Mouse (Mus musculus): ENCODE measurements around the gene Map3k19.
A peak's percentile ranks its signal among the peaks of the same experiment; 100 is the strongest.

Map3k19 gene

GRCm38 (mm10) chr1:127802916-127803315, 51.9 kb downstream of the Map3k19 start:
- DNase-seq (ENCODE audit: low read depth, low spot score): no peak

GRCm38 (mm10) chr1:127796752-127797151, 58.1 kb downstream of the Map3k19 start:
- DNase-seq (ENCODE audit: low read depth, low spot score): no peak

GRCm38 (mm10) chr1:127796341-127796740, 58.5 kb downstream of the Map3k19 start:
- no peak for DNase-seq (ENCODE audit: low read depth, low spot score)

GRCm38 (mm10) chr1:127795087-127795769, 59.6 kb downstream of the Map3k19 start:
- no peak for DNase-seq (ENCODE audit: low read depth, low spot score)

- no peak for DNase-seq (ENCODE audit: low read depth, low spot score)
Measured at GRCm38 (mm10) chr1:127793459-127793858, 61.4 kb downstream of the Map3k19 start.

GRCm38 (mm10) chr1:127788943-127789342, 65.9 kb downstream of the Map3k19 start:
- no peak for DNase-seq (ENCODE audit: low read depth, low spot score)

DNA sequence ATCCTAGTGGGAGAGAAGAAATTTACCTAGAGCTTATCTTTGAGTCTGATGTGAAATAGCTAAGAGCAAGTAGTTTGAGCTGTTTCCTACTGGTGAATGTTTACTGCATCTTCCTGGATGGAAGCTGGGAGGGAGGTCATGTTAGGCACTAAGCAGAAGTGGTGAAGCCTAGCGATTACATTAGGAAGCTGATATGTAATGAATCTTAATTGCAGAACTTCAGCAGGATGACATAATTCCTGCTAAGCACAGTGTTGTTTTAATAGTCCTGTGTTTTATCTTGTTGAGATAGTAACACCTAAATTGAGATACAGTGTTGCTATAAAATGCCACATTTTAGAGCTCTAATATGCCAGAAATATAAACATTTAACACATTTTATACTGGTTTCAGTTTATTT, 68.9 kb downstream of the Map3k19 start:
- no peak for DNase-seq (ENCODE audit: low read depth, low spot score)

- DNase-seq (ENCODE audit: low read depth, low spot score): no peak
Measured at GRCm38 (mm10) chr1:127783862-127784261, 71.0 kb downstream of the Map3k19 start.

- DNase-seq (ENCODE audit: low read depth, low spot score): no peak
Measured at GRCm38 (mm10) chr1:127780849-127781248, 74.0 kb downstream of the Map3k19 start.

- no peak for DNase-seq (ENCODE audit: low read depth, low spot score)
Measured at GRCm38 (mm10) chr1:127780142-127780541, 74.7 kb downstream of the Map3k19 start.

DNA sequence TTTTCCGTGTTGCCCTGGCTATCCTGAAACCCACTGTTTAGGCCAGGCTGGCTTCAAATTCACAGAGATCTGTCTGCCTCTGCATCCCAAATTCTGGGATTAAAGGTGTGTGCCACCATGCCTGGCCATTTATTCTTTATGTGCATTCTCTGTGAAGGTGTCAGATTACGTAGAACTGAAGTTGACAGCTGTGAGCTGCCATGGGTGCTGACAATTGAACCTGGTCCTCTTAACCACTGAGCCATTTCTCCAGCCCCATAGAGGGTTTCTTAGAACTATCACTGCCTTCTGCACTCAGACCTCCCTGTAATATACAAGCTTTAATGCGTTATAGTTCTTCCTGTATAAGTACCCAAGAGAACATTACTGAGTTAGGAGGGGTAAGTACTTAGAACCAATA, 76.2 kb downstream of the Map3k19 start:
- DNase-seq (ENCODE audit: low read depth, low spot score): no peak

DNA sequence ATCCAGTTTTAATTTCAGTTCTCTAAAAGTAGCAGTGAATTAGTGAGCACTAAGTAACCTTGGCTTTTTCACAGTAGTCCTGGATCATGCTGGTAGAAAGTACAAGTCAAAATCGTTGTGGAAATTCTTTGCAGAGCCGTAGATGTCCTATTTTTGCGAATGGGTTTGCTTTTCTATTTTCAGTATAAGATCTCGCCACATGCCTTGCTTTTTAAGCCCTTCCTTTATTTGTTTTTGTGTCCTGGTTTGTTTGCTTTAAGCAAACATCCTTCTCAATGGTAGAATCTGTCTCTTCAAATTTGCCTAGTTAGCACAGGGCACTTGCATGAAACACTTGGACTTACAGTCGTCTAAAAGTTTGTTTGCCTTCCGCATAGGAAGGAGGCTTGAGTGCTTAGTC, 78.6 kb downstream of the Map3k19 start:
- DNase-seq (ENCODE audit: low read depth, low spot score): no peak

DNA sequence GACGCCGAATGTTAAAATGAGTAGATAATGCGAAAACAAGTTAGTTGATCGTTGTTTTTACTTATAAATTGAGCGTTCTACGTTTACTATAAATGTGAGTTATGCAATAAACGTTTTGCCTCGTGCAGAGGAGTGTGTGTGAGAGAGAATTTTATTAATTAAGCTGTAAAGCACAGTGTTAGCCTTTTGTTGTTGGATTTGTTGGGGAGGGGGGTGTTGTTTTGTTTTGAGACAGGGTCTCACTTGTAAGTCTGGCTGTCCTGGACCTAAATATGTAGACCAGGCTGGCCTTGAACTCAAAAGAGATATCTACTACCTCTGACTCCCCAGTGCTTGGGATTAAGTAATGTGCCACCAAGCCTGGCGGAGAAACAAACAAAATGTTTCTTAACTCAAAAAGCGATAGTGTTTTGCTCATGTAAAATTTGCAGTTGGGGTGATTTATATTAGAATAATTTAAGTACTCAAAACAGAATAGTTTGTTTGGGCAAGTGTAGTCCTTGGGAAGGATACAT, 79.6 kb downstream of the Map3k19 start:
- no peak for DNase-seq (ENCODE audit: low read depth, low spot score)

- DNase-seq (ENCODE audit: low read depth, low spot score): peak; percentile 19
Measured at GRCm38 (mm10) chr1:127774501-127774880, 80.3 kb downstream of the Map3k19 start.

DNA sequence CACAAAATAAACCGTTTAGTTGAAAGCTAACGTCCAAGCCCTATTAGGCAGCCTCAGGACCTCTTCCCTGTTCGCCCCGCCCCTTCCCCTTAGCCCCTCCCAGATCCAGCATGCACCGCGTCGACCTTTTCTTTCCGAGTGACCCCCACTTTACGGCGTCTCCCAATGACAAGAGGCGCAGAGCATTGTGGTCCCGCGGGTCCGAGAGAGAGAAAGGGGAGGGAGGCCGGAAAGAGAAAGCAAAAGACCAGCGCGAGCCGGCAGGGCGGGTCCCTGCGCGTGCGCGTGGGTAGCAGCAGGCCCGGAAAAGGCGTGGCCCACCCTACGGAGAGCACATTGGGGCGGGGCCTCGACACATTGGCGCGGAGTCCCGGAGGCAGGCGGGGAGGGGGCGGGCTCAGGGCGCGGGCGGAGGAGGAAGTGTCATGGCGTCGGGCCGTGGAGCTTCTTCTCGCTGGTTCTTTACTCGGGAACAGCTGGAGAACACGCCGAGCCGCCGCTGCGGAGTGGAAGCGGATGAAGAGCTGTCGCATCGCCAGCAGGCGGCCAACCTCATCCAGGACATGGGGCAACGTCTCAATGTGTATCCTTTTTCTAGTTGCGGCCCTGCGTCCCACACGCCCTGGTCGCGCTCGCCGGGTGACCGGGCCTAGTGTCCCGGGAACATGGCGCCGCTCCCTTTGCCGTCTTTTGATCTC, 80.9 kb downstream of the Map3k19 start, which contains the start of gene Ccnt2:
Gene Ccnt2 (plus strand): TSS at position 362 of the 698 bp plus-strand sequence.
- DNase-seq (ENCODE audit: low read depth, low spot score): peak; percentile 99

DNA sequence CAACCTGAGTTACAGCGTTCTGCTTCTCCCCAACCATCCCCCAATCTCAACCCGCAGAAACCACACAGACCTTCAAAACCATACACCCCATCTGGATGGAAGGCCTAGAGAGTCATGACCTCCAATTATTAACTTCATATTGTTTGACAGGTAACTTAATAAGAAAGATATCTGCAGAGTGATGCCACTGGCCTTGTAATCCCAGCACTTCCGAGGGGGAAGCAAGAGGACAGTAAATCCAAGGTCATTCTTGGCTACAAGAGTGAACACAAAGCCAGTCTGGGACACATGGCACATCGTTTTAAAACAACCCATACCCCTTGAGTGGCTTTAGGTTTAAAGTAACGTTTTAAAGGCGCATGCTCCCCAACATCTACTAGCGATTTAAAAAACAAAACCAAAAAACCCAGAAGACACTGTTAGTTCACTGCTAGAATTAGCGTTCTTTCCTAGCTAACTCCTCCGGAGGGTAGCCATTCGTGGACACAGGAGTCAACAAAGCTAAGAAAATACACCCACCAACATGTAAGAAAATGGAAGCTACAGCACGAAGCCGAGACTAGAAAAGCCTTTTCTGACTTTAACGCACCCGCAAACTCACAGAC, 81.5 kb downstream of the Map3k19 start:
- DNase-seq (ENCODE audit: low read depth, low spot score): no peak

DNA sequence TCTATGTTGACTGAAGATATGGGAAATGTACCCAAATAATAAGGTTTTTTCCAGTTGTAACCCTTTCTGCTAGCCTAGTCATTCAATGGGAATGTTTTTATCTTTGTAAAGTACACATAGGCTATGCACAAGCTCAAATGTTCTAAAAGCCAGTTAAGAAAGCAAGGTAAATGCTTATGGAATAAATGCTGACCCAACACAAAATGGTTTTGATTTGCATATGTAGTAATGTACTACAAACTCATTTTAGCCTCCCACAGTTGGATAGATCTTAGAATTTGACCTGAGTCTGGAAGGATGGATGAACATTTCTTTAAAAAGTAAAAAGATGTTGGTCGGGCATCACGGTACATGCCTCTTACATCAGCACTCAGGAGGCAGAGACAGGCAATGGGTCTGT, 88.1 kb downstream of the Map3k19 start:
- no peak for DNase-seq (ENCODE audit: low read depth, low spot score)

DNA sequence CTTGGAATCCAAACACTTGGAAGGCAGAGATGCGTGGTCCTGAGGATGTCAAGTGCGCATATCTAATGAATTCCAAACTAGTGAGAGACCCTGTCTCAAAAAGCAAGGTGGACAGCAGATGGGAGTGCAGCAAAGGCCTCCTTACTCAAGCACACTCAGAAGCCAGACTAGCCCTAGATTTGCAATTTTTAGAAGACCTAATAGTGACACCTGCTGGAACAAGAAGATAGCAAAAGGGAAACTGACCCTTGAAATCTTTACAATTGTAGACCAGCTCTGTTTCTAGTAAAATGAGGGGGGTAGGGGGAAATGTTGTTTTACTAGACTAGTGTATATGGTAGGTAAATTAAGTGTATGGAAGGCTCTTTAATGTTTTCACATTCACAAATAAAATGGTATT, 89.4 kb downstream of the Map3k19 start:
- DNase-seq (ENCODE audit: low read depth, low spot score): no peak

Measured in forelimb bud, embryonic 11.5 days (tissue).